Mouse (Mus musculus): ENCODE measurements around the gene Aco2. TPM values are rescaled to one million over a fixed set of nuclear protein-coding genes. Genes with fewer than 3 reads are reported as not detected.

Aco2 gene
- polyA plus RNA-seq, 1 experiment, result 174 TPM

DNA sequence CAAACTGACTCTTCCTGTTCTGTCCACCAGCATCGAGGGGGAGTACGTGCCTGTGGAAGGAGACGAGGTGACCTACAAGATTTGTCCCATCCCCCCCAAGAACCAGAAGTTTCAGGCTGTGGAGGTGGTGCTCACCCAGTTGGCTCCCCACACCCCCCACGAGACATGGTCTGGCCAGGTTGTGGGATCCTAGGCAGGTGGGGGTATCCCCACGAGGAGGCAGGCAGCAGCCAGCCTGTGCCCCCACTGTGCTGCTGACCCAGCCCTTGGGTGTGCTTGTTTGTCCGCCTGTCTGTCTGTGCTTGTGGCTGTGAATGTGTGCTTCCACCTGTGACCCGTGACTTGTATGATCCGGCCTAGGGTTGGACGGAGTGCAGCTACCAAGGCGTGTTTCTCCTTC is 77.0 kb downstream of the Aco2 start:
- Histone ChIP-seq H3K9ac (ENCODE audit: low read depth, poor library complexity, severe bottlenecking) (no peak overlapping the region), H3K4me3 (ENCODE audit: low read depth, low read length) (no peak overlapping the region), H3K36me3 (ENCODE audit: control insufficient read depth, insufficient read depth, low read length, poor library complexity, severe bottlenecking) (peaks cover 31% of the 10 kb centered on the region), H3K27ac (ENCODE audit: insufficient read depth, low read length) (no peak overlapping the region), H3K4me1 (ENCODE audit: control insufficient read depth, insufficient read depth, low read length) (no peaks in the 10 kb centered on the region), H3K27me3 (ENCODE audit: control insufficient read depth, insufficient read depth, low read length, poor library complexity, severe bottlenecking) (no peaks in the 10 kb centered on the region), H3K9me3 (replicated peaks; ENCODE audit: control insufficient read depth, insufficient read depth, low read length, poor library complexity, severe bottlenecking) (no peaks in the 10 kb centered on the region)
- TF ChIP-seq EP300 (IDR thresholded peaks at IDR 0.05; ENCODE audit: insufficient read depth, low read depth, low read length) (no peak), CTCF (IDR thresholded peaks at IDR 0.05; ENCODE audit: low read depth, low read length) (no peak), POLR2A (IDR thresholded peaks at IDR 0.05; ENCODE audit: insufficient read depth, low read length) (no peak)

DNA sequence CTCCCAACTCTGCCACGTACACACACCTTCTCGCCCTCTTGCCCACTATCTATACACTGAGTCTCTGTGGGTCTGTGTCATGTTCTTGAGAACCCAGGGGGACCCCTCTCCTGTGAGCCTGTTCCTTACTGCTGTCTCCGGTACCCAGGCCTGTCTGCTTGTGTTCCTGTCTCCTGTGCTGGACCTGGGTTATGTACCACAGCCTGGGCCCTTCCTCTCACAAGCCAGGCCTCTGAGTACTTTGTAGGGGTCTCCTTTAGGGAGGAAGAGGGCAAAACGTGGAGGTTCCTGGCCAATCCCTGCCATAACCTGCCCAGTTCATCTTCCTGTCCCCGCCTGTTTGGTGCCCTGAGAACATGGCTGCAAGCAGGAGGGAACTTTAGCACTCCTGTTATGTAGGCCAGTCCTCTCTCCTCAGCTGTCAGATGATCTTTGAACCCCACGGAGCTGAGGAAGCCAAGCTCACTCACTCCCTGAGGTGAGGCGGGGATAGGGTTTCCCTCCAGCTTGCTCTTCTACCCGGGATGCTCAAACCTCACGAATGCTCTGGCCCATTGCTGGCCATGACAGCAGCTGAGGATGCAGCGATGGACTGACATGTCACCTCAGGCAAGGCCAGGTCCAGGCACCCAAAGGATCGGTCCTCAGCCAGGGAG is 77.5 kb downstream of the Aco2 start:
- TF ChIP-seq POLR2A (IDR thresholded peaks at IDR 0.05; ENCODE audit: insufficient read depth, low read length) (no peak), CTCF (IDR thresholded peaks at IDR 0.05; ENCODE audit: low read depth, low read length) (no peak), EP300 (IDR thresholded peaks at IDR 0.05; ENCODE audit: insufficient read depth, low read depth, low read length) (no peak)
- H3K4me3 ChIP-seq (ENCODE audit: low read depth, low read length), result no peak overlapping the region
- no peaks in the 10 kb centered on the region for H3K27me3 ChIP-seq (ENCODE audit: control insufficient read depth, insufficient read depth, low read length, poor library complexity, severe bottlenecking)
- no peak overlapping the region for H3K9ac ChIP-seq (ENCODE audit: low read depth, poor library complexity, severe bottlenecking)
- peaks cover 36% of the 10 kb centered on the region for H3K36me3 ChIP-seq (ENCODE audit: control insufficient read depth, insufficient read depth, low read length, poor library complexity, severe bottlenecking)
- H3K27ac ChIP-seq (ENCODE audit: insufficient read depth, low read length), result no peak overlapping the region
- H3K4me1 ChIP-seq (ENCODE audit: control insufficient read depth, insufficient read depth, low read length), result no peaks in the 10 kb centered on the region
- H3K9me3 ChIP-seq (replicated peaks; ENCODE audit: control insufficient read depth, insufficient read depth, low read length, poor library complexity, severe bottlenecking), result no peaks in the 10 kb centered on the region

GRCm38 (mm10) chr15:81950716-81951115 is 78.6 kb downstream of the Aco2 start:
- Histone ChIP-seq H3K9me3 (replicated peaks; ENCODE audit: control insufficient read depth, insufficient read depth, low read length, poor library complexity, severe bottlenecking) (no peaks in the 10 kb centered on the region), H3K27ac (ENCODE audit: insufficient read depth, low read length) (no peak overlapping the region), H3K9ac (ENCODE audit: low read depth, poor library complexity, severe bottlenecking) (no peak overlapping the region), H3K4me3 (ENCODE audit: low read depth, low read length) (no peak overlapping the region), H3K27me3 (ENCODE audit: control insufficient read depth, insufficient read depth, low read length, poor library complexity, severe bottlenecking) (no peaks in the 10 kb centered on the region), H3K4me1 (ENCODE audit: control insufficient read depth, insufficient read depth, low read length) (no peaks in the 10 kb centered on the region), H3K36me3 (ENCODE audit: control insufficient read depth, insufficient read depth, low read length, poor library complexity, severe bottlenecking) (peaks cover 47% of the 10 kb centered on the region)
- no peak for TF ChIP-seq EP300 (IDR thresholded peaks at IDR 0.05; ENCODE audit: insufficient read depth, low read depth, low read length)
- TF ChIP-seq POLR2A (IDR thresholded peaks at IDR 0.05; ENCODE audit: insufficient read depth, low read length), result no peak
- TF ChIP-seq CTCF (IDR thresholded peaks at IDR 0.05; ENCODE audit: low read depth, low read length), result no peak

DNA sequence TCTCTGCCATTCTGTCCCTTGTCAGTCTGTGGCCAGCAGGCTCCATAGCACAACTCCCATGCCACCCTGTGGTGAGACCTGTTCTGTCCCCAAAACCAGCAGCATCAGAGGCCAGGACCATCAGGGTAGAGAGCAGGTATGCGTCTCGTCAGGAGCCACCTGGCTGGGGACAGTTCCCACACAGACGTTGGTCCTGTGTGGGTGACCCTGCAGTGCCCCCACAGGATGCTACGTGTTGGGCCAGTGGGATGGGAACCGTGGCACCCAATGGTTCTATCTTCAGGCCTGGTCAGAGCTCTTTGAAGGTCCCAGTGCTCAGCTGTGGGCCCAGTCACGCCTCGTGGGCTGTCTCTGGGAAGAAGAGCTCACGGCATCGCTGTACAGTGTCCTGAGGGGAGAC is 79.0 kb downstream of the Aco2 start:
- H3K9me3 ChIP-seq (replicated peaks; ENCODE audit: control insufficient read depth, insufficient read depth, low read length, poor library complexity, severe bottlenecking), result no peaks in the 10 kb centered on the region
- H3K4me1 ChIP-seq (ENCODE audit: control insufficient read depth, insufficient read depth, low read length), result no peaks in the 10 kb centered on the region
- H3K4me3 ChIP-seq (ENCODE audit: low read depth, low read length), result no peak overlapping the region
- no peak for TF ChIP-seq POLR2A (IDR thresholded peaks at IDR 0.05; ENCODE audit: insufficient read depth, low read length)
- TF ChIP-seq CTCF (IDR thresholded peaks at IDR 0.05; ENCODE audit: low read depth, low read length), result no peak
- TF ChIP-seq EP300 (IDR thresholded peaks at IDR 0.05; ENCODE audit: insufficient read depth, low read depth, low read length), result no peak
- no peak overlapping the region for H3K27ac ChIP-seq (ENCODE audit: insufficient read depth, low read length)
- peaks cover 51% of the 10 kb centered on the region for H3K36me3 ChIP-seq (ENCODE audit: control insufficient read depth, insufficient read depth, low read length, poor library complexity, severe bottlenecking)
- H3K9ac ChIP-seq (ENCODE audit: low read depth, poor library complexity, severe bottlenecking), result no peak overlapping the region
- H3K27me3 ChIP-seq (ENCODE audit: control insufficient read depth, insufficient read depth, low read length, poor library complexity, severe bottlenecking), result no peaks in the 10 kb centered on the region

- H3K9me3 ChIP-seq (replicated peaks; ENCODE audit: control insufficient read depth, insufficient read depth, low read length, poor library complexity, severe bottlenecking), result no peaks in the 10 kb centered on the region
- H3K36me3 ChIP-seq (ENCODE audit: control insufficient read depth, insufficient read depth, low read length, poor library complexity, severe bottlenecking), result peaks cover 63% of the 10 kb centered on the region
- TF ChIP-seq POLR2A (IDR thresholded peaks at IDR 0.05; ENCODE audit: insufficient read depth, low read length), result no peak
- TF ChIP-seq EP300 (IDR thresholded peaks at IDR 0.05; ENCODE audit: insufficient read depth, low read depth, low read length), result no peak
- no peak for TF ChIP-seq CTCF (IDR thresholded peaks at IDR 0.05; ENCODE audit: low read depth, low read length)
- no peak overlapping the region for H3K4me3 ChIP-seq (ENCODE audit: low read depth, low read length)
- H3K27ac ChIP-seq (ENCODE audit: insufficient read depth, low read length), result 0 out of 2 replicates have a peak overlapping the region, but pooled peaks have one; percentile 23
- peaks cover 2% of the 10 kb centered on the region for H3K4me1 ChIP-seq (ENCODE audit: control insufficient read depth, insufficient read depth, low read length)
- no peaks in the 10 kb centered on the region for H3K27me3 ChIP-seq (ENCODE audit: control insufficient read depth, insufficient read depth, low read length, poor library complexity, severe bottlenecking)
- H3K9ac ChIP-seq (ENCODE audit: low read depth, poor library complexity, severe bottlenecking), result no peak overlapping the region
Observed at GRCm38 (mm10) chr15:81952310-81952709, 80.2 kb downstream of the Aco2 start.

DNA sequence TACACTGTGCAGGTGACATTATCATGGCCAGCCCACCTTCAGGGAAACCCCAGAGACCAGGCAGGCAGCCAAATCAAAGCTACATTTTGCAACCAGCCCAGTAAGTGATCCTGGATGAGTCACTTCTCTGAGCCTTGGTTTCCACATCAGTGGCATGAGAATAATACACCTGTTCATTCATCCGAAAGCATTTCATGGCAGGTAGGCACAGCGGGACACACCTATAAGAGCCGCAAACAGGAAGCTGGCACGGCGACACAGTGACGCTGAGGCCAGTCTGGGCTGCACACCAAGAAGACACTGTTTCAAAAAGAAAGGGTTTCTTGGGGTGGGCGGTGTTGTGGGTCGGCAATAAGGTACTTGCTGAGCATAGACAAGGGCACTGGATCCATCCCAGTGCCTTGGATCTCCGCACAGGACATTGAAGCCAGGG is 82.1 kb downstream of the Aco2 start:
- no peak for TF ChIP-seq EP300 (IDR thresholded peaks at IDR 0.05; ENCODE audit: insufficient read depth, low read depth, low read length)
- no peak for TF ChIP-seq CTCF (IDR thresholded peaks at IDR 0.05; ENCODE audit: low read depth, low read length)
- TF ChIP-seq POLR2A (IDR thresholded peaks at IDR 0.05; ENCODE audit: insufficient read depth, low read length), result no peak
- H3K9ac ChIP-seq (ENCODE audit: low read depth, poor library complexity, severe bottlenecking), result no peak overlapping the region
- no peak overlapping the region for H3K4me3 ChIP-seq (ENCODE audit: low read depth, low read length)
- H3K4me1 ChIP-seq (ENCODE audit: control insufficient read depth, insufficient read depth, low read length), result peaks cover 2% of the 10 kb centered on the region
- H3K27me3 ChIP-seq (ENCODE audit: control insufficient read depth, insufficient read depth, low read length, poor library complexity, severe bottlenecking), result no peaks in the 10 kb centered on the region
- no peak overlapping the region for H3K27ac ChIP-seq (ENCODE audit: insufficient read depth, low read length)
- peaks cover 82% of the 10 kb centered on the region for H3K36me3 ChIP-seq (ENCODE audit: control insufficient read depth, insufficient read depth, low read length, poor library complexity, severe bottlenecking)
- no peaks in the 10 kb centered on the region for H3K9me3 ChIP-seq (replicated peaks; ENCODE audit: control insufficient read depth, insufficient read depth, low read length, poor library complexity, severe bottlenecking)

Data from ES-Bruce4 (cell line).